Mouse (Mus musculus) G1E (cell line): ENCODE measurements around the gene Plin2. TPM values are rescaled to one million over a fixed set of nuclear protein-coding genes. Genes with fewer than 3 reads are reported as not detected.
A peak's percentile ranks its signal among the peaks of the same experiment; 100 is the strongest.

Experiments
- ATAC-seq: 2 replicates; pipeline ENCODE4 v1.8.0; 2016; ENCODE audit warnings: mild to moderate bottlenecking; ENCODE audit not compliant: insufficient number of reproducible peaks, poor library complexity, low FRiP score, severe bottlenecking; ENCODE audit errors: extremely low read depth
- DNase-seq: peaks from one replicate; pipeline ENCODE4 v3.0.0; 2012; ENCODE audit warnings: low spot score
- H3K27me3 ChIP-seq: 2 replicates; pipeline ENCODE4 v1.6.1; 2012; ENCODE audit warnings: mild to moderate bottlenecking, low read length, inconsistent platforms; ENCODE audit not compliant: insufficient read depth
- H3K36me3 ChIP-seq: replicated peaks from 2 replicates; pipeline ENCODE3; 2012; ENCODE audit warnings: mild to moderate bottlenecking, inconsistent platforms
- H3K4me1 ChIP-seq: 2 replicates; pipeline ENCODE4 v1.6.1; 2012; ENCODE audit warnings: low read depth, low read length, inconsistent platforms, mixed read lengths; ENCODE audit not compliant: insufficient read depth
- H3K4me3 ChIP-seq: 2 replicates; pipeline ENCODE4 v1.5.1; 2012; ENCODE audit warnings: low read depth, mild to moderate bottlenecking, inconsistent platforms, low read length, moderate library complexity, mixed read lengths
- H3K9me3 ChIP-seq: replicated peaks from 2 replicates; pipeline ENCODE4 v1.6.1; 2012; ENCODE audit warnings: inconsistent platforms
- CTCF ChIP-seq: IDR thresholded peaks from 2 replicates; pipeline ENCODE4 v1.5.1; 2012; ENCODE audit warnings: low read depth, low read length, inconsistent platforms, mixed read lengths
- GATA1 ChIP-seq: IDR thresholded peaks from 2 replicates; pipeline ENCODE4 v1.6.1; 2012; ENCODE audit warnings: borderline replicate concordance, low read length, inconsistent platforms, mixed read lengths
- GATA2 ChIP-seq: IDR thresholded peaks from 2 replicates; pipeline ENCODE4 v1.6.1; 2012; ENCODE audit warnings: low read depth, low read length, inconsistent platforms, borderline replicate concordance
- POLR2AphosphoS5 ChIP-seq: IDR thresholded peaks from 2 replicates; pipeline ENCODE4 v1.6.1; 2012; ENCODE audit warnings: low read depth, low read length, inconsistent platforms; ENCODE audit not compliant: insufficient replicate concordance
- TAL1 ChIP-seq: conservative IDR thresholded peaks from 2 replicates; pipeline ENCODE4 v1.6.1; 2012; ENCODE audit warnings: low read depth, low read length, inconsistent platforms, mixed read lengths
- polyA plus RNA-seq: library from polyadenylated mRNA; stranded (reverse); fragments of >175 nt; gene quantifications from 2 replicates; pipeline ENCODE4 v1.2.3, GENCODE M21; 2012
- total RNA-seq, 2 experiments: library from RNA; stranded (forward) in 1 of 2; stranded (reverse) in 1 of 2; fragments of 200-1000 nt in 1 of 2; fragments of >200 nt in 1 of 2; fragmentation: Nextera tagmentation in 1 of 2; gene quantifications; 2 replicates each; pipeline ENCODE4 v1.2.3; 2014 to 2017

The Plin2 gene
- total RNA-seq (2014; fragmentation: Nextera tagmentation) (176 and 184 TPM in 2 replicates), total RNA-seq (2017) (447 and 476 TPM in 2 replicates), polyA plus RNA-seq (15.7 and 21.9 TPM in 2 replicates)

- ATAC-seq = peak; percentile 75
- Histone ChIP-seq H3K4me1 (peaks cover 83% of the 10 kb centered on the region), H3K4me3 (peak within 1 kb of the TSS; percentile 90), H3K27me3 (no peaks in the 10 kb centered on the region), H3K36me3 (peaks cover 31% of the 10 kb centered on the region), H3K9me3 (no peaks in the 10 kb centered on the region)
- peak; percentile 57 for DNase-seq
- TF ChIP-seq CTCF = no peak
- no peak for TF ChIP-seq POLR2AphosphoS5
- no peak for TF ChIP-seq TAL1
- no peak for TF ChIP-seq GATA2
- TF ChIP-seq GATA1 = no peak
Observed at GRCm38 (mm10) chr4:86669780-86670201, at the start of gene Plin2. TSS of gene Plin2 (minus strand) at chr4:86670060.

GRCm38 (mm10) chr4:86718878-86719577 is 49.2 kb upstream of the Plin2 start:
- DNase-seq (no peak), ATAC-seq (no peak)
- H3K27me3 ChIP-seq = peaks cover 2% of the 10 kb centered on the region; the same call in 1 of the 2 replicates
- 0 out of 2 replicates have a peak, but pooled peaks cover 4% of the 10 kb centered on the region for H3K4me1 ChIP-seq
- no peak overlapping the region for H3K4me3 ChIP-seq
- H3K9me3 ChIP-seq = no peaks in the 10 kb centered on the region
- H3K36me3 ChIP-seq = no peaks in the 10 kb centered on the region
- TF ChIP-seq CTCF (no peak), TAL1 (no peak), GATA1 (no peak), POLR2AphosphoS5 (no peak), GATA2 (no peak)

DNA sequence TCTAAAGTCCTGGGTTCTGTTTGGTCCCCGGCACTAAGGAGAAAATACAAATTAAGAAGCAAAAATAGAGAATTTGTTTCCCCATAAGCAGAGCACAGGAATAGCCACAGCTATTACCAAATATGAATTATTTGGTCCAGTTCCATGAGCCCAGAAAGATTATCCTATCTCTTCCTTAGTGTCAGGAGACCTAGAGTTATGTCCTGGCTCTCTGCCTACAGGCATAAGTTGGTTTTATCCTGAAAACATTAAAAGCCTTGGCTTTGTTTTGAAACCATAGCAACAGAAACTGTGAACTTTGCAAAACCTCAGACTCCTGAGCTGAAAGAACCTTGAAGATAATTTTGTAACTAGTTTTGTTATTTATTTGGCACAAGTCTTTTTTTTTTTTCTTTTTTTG is 47.3 kb upstream of the Plin2 start:
- Histone ChIP-seq H3K9me3 (no peaks in the 10 kb centered on the region), H3K4me1 (0 out of 2 replicates have a peak, but pooled peaks cover 3% of the 10 kb centered on the region), H3K27me3 (peaks cover 5% of the 10 kb centered on the region), H3K4me3 (no peak overlapping the region), H3K36me3 (no peaks in the 10 kb centered on the region)
- no peak for TF ChIP-seq CTCF
- TF ChIP-seq TAL1 = no peak
- TF ChIP-seq GATA2 = no peak
- no peak for TF ChIP-seq GATA1
- TF ChIP-seq POLR2AphosphoS5 = no peak
- ATAC-seq = no peak
- no peak for DNase-seq

GRCm38 (mm10) chr4:86715341-86715740 is 45.5 kb upstream of the Plin2 start:
- Histone ChIP-seq H3K4me3 (no peak overlapping the region), H3K27me3 (peaks cover 5% of the 10 kb centered on the region), H3K4me1 (no peaks in the 10 kb centered on the region), H3K9me3 (no peaks in the 10 kb centered on the region), H3K36me3 (no peaks in the 10 kb centered on the region)
- ATAC-seq (no peak), DNase-seq (no peak)
- TF ChIP-seq GATA2 (no peak), TAL1 (no peak), POLR2AphosphoS5 (no peak), GATA1 (no peak), CTCF (no peak)

DNA sequence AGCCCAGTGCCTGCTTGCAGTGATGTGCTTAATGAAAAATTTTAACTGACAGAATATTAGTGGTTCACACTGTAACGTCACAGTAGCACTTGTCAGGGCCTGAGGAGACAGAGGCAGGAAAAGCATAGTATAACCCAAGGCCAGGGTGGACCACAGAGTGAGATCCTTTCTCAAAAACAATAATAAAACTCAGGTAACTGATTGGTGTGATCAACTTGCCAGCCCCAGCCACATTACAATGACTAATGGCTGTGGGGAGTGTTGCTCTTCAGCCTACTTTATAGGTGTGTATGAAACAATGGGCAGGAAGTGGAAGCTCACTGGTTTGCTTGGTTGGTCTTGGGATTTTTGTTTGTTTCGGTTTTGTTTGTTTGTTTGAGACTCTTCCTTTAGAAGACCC is 43.7 kb upstream of the Plin2 start:
- Histone ChIP-seq H3K9me3 (no peaks in the 10 kb centered on the region), H3K4me3 (no peak overlapping the region), H3K4me1 (no peaks in the 10 kb centered on the region), H3K27me3 (peaks cover 5% of the 10 kb centered on the region), H3K36me3 (no peaks in the 10 kb centered on the region)
- DNase-seq (no peak), ATAC-seq (no peak)
- TF ChIP-seq GATA1 (no peak), CTCF (no peak), POLR2AphosphoS5 (no peak), GATA2 (no peak), TAL1 (no peak)

DNA sequence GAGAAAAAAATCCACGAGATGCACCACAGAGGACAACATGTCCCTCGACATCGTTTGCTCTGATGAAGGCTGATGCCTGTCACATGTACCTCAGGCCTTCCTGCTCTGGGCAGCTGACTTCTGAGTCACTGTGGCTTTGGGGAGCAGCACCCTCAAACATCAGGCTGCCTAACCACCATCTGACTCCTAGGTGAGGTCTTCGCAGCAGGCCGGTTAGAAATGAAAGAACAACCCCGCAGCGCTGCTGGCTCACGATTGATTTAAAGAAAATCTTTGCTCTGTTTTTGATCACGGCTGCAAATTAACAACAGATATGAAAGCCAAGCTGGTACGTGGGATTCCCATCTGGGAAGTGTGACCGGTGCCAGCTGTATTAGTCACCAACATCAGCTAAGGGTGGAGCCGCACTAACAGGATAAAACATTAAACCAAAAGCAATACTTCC is 42.9 kb upstream of the Plin2 start:
- H3K27me3 ChIP-seq = peaks cover 5% of the 10 kb centered on the region
- no peak for TF ChIP-seq TAL1
- TF ChIP-seq CTCF = no peak
- no peak for TF ChIP-seq POLR2AphosphoS5
- TF ChIP-seq GATA2 = no peak
- TF ChIP-seq GATA1 = no peak
- no peaks in the 10 kb centered on the region for H3K36me3 ChIP-seq
- H3K4me3 ChIP-seq = no peak overlapping the region
- no peaks in the 10 kb centered on the region for H3K9me3 ChIP-seq
- H3K4me1 ChIP-seq = no peaks in the 10 kb centered on the region
- no peak for ATAC-seq
- no peak for DNase-seq
